Mouse (Mus musculus): ENCODE results near the gene Fnbp4.

Fnbp4 gene

DNA sequence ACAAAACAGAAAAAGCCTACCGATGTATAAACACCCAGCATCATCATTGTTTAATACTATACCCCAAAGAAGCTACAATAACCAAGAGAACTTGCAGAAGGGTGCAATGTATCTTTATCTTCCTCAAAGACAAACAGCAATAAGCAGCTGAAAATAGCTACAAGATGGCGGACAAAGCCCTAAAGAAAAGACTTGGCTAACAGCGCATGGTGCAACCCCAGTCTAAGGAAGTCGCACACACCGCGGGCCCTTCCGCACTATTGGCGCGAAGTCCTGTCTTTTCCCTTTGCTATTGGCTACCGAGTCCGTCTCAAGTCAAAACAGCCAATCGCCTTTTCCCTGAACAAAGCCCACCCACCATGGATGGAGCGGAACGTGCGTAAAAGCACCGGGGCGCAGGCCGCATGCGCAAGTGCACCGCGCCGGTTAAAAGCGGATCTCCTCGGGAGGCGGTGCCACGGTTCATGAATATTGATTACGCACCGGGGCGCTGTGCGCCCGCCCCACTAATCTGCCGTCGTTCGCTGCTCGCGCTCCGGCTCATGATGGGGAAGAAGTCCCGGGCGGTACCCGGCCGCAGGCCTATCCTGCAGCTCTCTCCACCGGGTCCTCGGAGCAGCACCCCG is at the start of gene Fnbp4:
TSS of gene Fnbp4 (plus strand) at position 318 of the 626 bp plus-strand sequence.
- peak; percentile 99 to 100 for DNase-seq (ENCODE audit: low spot score in 2 of 2)

DNA sequence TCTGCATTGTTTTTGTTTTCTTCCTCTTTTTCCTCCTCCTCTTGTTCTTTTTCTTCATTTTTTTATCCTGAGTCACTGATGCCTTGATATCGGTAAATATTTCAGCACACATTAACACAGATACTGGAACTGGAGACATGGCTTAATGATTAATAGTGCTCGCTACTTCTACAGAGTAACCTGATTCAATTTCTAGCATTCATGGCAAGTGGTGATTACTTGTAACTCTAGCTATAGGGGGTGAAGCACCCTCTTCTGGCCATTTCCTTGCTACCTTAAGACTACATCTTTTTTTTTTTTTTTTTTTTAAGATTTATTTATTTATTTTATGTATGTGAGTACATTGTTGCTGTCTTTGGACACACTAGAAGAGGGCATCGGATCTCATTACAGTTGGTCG is 44.2 kb upstream of the Fnbp4 start:
- DNase-seq (ENCODE audit: low spot score in 2 of 2): no peak

DNA sequence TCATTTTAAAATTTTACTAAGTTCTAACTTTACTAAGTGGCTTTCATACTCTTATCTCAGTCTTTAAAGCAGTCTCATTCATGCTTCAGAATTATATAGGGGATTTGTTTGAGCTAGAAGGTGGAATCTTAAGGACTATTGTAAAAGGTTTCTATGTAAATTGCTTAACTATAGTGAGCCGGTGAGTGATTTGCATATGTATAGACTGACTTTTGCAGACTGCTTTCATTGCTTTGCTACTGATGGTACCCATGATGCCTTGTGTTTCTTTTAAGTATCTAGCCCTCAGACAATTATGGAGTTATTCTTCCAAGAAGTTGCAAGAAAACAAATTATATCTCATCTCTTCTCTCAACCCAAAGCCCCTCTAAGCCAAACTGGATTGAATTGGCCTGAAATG is 36.6 kb upstream of the Fnbp4 start:
- DNase-seq (ENCODE audit: low spot score in 2 of 2): no peak

DNA sequence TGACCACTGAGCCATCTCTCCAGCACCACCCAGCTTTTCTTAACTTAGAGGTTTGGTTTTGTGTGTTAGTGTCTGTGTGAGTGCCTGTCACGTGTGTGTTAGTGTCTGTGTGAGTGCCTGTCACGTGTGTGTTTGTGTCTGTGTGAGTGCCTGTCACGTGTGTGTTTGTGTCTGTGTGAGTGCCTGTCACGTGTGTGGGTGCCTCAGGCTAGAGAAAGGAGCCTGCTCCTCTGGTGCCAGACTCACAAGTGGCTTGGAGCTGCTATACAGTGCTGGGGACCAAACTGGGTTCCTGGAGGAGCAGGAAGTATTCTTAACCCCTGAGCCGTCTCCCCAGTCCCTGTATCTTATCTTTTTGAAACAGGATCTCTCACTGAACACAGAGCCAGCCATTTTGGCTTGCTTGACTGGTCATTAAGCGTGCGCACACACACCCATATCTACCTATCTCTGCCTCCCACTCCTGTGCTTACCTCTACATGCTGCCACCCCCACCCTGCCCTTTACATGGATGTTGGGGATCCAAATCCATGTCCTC is 29.5 kb upstream of the Fnbp4 start:
- no peak for DNase-seq (ENCODE audit: low spot score in 2 of 2)

DNA sequence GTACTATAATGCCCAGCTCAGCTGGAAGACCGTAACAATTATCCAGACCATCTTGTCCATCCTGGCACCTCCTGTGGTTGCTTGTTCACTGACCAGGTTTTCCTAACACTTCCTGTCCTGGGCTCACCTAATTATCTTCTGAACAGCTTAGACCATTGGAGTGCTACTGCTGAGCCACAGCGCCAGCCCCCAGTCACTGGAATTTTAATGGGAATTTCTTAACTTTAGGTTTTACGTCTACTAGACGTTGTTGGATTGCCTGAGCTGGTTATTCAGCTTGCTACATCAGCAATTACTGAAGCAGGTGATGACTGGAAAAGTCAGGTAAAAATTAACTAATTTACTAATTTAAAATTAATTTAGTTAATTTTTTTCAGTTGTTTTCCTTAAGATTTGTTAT is 27.8 kb upstream of the Fnbp4 start:
- DNase-seq (ENCODE audit: low spot score in 2 of 2): no peak

DNA sequence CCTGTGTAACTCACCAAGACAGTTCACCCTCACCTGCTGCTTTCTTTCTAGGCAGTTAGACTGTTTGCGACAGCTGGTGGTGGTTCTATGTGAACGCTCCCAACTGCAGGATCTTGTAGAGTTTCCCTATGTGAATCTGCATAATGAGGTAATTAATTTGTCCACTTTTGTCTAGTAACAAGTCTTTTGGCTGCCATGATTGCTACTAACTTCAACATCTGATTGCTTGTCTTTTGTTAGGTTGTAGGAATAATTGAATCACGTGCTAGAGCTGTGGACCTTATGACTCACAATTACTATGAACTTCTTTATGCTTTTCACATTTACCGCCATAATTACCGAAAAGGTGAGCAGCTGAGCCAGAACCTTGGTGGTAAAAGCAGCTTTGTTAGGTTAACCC is 27.2 kb upstream of the Fnbp4 start:
- no peak for DNase-seq (ENCODE audit: low spot score in 2 of 2)

DNA sequence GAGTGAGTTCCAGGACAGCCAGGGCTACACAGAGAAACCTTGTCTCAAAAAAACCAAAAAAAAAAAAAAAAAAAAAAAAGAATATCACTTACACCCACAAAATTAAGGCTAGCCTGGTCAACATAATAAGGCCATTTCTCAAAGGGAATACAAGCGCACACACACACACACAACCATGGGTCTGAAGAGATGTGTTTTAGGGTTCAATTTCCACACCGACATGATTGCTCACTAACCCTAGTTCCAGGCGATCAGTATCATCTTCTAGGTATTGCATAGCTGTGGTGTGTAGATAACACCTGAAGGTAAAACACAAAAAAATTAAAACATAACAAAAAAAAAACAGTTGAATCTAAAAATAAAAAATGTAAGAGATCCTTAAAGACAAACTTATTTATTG is 18.4 kb upstream of the Fnbp4 start:
- DNase-seq (ENCODE audit: low spot score in 2 of 2): no peak

DNA sequence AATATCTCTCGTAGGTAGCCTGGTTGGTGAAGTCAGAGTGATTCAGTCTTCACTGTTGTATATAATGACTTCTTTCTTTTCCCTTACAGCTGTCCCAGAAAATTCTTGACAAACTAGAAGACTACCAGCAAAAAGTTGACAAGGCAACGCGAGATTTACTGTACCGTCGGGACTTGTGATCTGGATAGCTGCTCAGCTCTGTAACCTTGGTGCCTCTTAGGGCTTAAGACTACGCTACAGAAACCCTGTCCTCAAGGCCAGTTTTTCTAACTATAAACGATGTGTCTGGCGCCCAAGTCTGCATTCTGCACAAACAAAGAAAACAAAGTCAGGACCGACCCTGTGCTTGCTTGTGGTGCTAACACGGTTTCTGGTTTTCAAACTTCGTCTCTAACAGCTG is 9.8 kb upstream of the Fnbp4 start:
- DNase-seq (ENCODE audit: low spot score in 2 of 2): no peak

DNA sequence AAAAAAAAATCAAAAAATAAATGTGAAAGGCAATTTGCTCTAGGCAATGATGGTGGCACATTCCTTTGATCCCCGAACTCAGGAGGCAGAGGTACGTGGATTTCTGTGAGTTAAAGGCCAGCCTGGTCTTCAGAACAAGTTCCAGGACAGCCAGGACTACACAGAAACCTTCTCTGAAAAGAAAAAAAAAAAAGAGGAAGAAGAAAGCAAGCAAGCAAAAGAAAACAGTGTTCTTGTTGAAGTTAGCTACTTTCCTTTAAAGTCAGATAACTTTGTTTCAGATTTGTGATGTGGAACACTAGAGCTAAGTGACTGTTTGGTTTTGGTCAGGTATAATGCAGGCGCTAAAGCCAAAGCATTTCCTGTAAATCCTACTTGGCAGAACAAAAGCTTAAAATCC is 6.4 kb upstream of the Fnbp4 start:
- DNase-seq (ENCODE audit: low spot score in 2 of 2): no peak

DNA sequence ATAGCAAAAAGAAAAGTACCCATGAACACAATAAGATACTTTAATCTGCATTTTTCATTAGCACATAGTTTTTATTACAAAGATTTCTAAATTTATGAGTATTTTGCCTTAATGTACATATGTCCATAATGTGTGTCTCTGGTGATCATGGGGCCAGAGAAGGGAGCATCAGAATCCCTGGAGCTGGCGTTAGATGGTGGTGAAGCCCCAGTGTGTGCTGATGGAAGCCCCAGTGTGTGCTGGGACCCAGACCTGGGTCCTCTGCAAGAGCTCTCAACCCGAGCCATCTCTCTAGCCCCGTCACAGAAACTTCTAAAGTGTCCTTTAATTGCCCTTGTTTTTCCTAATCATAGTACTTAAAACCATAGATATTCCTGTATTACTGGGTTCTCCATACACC is 5.8 kb upstream of the Fnbp4 start:
- DNase-seq (ENCODE audit: low spot score in 2 of 2): no peak

DNA sequence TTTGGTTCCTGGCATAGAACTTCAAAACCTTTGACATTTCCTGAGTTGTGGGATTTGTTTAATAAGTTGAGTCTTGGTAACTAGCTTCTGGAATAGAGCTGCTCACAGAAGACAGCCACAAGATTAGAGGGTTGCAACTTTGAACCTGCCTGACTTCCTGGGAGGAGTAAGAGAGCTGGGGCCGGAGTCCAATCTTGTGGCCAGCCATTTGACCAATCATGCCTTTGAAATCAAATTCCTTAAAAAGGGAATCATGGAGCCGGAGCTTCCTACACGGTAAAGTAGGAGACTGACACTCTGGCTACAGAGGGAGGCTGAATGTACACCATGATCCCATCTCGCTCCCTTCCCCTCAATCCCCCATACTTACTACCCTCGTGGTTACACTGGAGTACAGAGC is 5.2 kb upstream of the Fnbp4 start:
- DNase-seq (ENCODE audit: low spot score in 2 of 2): no peak

DNA sequence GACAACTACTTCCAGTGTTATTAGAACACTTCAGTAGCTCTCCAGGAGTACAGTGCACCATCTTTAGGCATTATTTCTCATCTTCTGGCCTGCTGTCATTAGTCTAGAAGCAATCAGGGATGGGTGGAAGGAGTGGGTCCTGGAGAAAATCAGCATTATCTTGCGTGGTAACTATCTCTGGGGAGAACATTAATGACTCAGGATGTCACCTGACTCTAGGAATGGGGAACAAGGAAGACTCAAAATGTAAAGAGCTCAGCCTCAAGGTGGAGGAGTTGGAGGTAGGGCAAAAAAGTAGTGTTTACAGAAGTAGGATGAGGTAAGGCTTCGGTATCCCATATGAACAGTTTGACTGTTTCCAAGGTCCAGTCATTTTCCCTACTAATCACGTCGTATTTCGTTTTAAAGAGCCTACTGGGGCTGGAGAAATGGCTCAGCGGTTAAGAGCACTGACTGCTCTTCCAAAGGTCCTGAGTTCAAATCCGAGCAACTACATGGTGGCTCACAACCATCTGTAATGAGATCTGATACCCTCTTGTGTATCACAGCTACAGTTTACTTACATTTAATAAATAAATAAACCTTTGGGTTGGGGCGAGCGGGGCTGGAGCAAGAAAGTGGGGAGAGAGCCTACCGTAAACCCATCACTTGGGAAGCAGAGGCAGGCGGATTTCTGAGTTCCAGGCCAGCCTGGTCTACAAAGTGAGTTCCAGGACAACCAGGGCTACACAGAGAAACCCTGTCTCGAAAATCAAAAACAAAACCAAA is 701 bp upstream of the Fnbp4 start:
- peak; percentile 4 to 5 for DNase-seq (ENCODE audit: low spot score in 2 of 2)

DNA sequence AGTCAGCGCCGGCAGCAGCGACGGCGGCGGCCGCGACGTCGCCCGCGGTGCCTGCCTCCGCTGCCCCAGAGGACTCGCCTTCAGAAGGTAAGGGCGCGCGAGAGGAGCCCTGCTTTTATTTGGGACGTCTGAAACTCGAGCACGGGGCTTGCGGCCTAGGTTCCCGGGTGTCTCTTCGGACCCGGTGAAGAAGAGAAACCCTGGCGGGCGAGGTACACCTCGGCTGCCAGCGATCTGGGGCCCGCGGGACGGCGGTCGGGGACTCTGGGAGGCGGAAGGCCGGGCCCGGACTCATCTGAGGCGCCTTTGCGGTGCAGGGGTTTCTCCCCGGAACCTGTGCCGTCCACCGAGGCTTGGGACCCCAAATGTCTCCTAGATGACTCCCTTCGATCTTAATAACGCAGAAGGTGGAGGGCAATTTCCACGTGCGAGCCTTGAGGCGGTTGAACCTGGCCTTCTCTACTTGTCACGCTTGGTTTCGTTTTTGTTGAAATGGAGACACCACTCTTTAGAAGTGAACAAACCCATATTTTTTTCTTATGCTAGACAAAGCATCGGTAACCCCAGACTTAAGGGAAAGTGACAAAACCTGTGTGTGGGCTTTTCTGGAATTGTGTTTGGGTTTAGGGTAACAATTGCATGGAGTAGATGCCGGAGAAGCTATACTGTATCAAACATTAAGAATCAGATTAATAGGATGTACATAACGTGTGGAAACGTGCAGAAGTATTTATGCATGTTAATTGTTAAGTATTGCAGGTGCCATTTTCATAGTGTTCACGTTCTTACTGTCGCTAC is 769 bp downstream of the Fnbp4 start:
- no peak for DNase-seq (ENCODE audit: low spot score in 2 of 2)

DNA sequence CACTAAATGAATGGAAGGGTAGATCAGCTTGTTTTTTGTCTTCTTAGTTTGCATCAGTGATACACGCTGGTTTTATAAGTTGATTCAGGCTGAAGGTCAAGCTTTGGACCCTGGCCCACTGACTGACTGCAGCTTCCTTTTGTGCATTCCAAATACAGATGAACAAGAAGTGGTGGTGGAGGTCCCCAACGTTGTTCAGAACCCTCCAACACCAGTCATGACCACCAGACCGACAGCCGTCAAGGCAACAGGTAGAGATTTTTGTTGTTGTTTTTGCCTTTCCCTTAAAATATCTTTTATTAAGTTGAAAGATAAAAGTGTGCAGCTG is 1.3 kb downstream of the Fnbp4 start:
- DNase-seq (ENCODE audit: low spot score in 2 of 2): no peak

DNA sequence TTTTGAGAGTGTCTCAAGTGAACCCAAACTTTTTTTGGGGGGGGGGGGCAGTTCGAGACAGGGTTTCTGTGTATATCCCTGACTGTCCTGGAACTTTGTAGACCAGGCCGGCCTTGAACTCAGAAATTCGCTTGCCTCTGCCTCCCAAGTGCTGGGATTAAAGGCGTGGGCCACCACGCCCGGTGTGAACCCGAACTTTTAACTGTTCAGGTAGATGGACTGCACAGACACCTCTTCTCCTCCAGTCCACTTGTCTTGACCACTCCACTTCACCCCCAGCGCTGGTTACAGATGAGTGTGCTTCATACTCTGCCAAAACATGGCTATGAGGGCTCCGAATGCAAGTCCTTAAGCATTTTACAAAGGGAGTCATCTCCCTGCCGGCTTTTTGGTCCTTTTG is 2.0 kb downstream of the Fnbp4 start:
- no peak for DNase-seq (ENCODE audit: low spot score in 2 of 2)

DNA sequence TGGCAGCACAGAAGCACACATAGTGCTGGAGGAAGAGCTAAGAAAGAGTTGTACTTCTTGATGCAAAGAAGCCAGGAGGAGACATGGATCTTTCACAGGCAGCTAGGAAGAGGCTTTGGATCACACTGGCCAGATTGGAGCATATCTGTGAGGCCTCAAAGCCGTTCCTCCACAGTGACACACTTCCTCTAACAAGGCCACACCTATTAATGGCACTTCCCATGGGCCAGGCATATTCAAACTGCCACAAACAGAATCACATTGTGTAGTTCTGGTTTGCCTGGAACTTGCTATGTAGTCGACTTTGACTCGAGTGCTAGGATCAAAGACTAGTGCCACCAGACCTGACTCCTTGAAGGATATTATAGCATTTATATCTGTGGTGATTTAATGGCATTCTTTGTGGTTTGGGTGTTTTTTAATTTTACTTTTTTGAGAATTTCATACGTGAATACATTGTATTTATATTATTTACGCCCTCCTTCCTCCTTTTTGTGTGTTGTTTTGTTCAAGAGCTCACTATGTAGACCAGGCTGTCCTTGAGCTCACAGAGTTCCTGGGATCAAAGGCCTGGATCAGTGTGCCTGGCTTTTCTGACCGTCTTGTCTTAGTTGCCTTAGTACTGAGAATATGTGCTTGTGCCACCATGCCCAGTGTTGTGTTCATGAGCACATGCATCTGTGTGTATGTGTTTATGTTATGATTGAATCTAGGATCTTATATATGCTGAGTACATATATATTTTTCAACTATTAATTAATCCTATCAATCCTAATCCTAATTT is 4.7 kb downstream of the Fnbp4 start:
- peak; percentile 3 to 17 for DNase-seq (ENCODE audit: low spot score in 2 of 2)

DNA sequence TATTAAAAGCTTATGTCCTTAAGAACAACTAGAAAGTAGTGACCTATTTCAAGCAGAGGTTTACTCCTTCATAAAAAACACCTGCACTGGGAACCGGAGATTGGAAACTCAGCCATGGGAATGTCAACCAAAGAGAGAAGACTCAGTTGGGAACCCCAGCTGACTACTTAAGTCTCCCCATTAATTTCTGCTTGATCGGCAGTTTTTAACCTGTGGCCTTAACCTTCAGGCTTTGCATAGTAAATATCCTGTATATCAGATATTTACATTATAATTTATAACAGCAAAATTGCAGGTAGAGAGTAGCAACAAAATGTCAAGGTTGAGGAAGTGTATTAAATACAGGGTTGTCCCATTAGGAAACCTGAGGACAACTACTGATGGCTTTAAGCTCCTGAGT is 8.4 kb downstream of the Fnbp4 start:
- no peak for DNase-seq (ENCODE audit: low spot score in 2 of 2)

DNA sequence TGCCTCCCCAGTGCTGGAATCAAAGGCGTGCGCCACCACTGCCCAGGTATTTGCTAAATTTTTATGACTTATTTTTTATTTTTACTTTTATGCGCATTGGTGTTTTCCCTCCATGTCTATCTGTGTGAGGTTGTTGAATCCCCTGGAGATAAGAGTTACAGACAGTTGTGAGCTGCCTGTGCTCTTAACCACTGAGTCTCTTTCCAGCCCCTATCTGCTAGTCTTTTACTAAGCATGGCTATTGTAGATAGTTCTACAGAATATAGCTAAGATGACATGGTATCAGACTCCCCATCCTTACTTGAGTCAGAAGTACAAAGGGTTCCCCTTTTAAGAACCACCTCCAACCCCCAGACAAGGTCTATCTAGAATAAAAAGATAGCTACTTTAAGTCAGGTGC is 9.0 kb downstream of the Fnbp4 start:
- no peak for DNase-seq (ENCODE audit: low spot score in 2 of 2)

DNA sequence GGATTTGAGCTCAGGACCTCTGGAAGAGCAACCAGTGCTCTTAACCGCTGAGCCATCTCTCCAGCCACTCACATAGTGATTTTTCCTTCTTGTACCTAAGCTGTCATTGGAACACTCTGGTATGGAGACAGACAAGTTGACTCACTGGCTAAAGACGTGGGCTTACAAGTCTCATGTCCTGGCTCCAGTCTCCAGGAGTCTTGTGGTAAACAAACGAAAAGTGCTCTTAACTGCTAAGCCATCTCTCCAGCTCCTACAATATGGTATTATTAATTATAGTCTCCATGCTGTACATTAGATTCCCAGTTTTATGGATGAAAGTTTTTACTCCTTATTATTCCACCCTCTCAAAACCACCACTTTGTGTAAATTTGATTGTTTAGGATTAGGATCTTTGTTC is 20.0 kb downstream of the Fnbp4 start:
- no peak for DNase-seq (ENCODE audit: low spot score in 2 of 2)

DNA sequence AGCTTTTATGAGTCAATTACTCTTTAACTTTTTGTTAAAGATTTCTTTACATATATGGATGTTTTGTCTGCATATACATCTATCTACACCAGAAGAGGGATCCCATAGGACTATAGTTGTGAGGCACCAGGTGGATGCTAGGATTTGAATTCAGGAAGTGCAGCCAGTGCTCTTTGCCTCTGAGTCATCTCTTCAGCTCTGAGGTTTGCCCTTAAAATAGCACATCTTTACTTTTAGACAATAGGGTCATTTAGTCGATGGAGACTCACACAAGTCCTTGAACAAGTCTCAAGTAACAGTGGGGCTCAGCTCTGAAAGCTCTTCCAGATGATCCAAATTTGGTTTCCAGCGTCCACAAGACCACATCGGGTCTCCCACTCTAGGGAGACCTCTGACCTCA is 36.2 kb downstream of the Fnbp4 start:
- DNase-seq (ENCODE audit: low spot score in 2 of 2): no peak

DNA sequence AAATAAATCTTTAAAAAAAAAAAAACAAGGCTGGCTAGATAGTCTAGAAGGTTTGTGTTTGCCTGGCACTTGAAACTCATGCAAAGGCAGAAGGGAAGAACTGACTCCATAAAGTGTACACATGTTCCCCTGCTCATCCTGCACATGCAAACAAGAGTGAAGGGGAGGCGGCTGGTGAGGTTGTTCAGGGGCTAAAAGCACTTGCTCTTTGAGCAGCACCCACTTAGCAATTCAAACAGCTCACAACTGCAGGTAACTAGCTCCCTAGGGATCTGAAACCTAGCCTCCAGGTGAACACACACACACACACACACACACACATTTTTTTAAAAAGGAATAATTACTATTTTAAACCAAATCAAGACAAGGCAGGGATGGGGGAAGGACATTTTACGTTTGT is 36.8 kb downstream of the Fnbp4 start:
- no peak for DNase-seq (ENCODE audit: low spot score in 2 of 2)

DNA sequence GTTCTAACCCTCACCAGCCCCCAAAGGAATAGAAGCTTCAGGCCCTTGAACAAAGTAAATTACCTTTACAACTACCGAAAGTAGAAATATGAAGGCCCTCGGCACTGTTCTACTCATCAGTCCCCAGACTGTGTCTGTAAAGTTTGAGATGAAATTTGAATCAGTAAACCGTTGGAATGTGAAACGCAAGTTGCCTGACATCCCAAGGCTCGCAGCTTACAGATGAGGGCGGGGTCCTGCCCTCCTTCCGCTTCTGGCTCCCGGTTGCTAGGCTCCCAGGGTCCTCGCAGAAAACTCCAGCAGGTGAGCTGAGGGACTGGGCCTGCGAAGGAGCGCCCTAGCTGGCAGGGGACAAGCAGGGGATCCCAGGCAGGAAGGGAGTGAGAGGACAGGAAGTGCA is 37.3 kb downstream of the Fnbp4 start, which contains the start of gene Agbl2:
TSS of gene Agbl2 (plus strand) at position 270 of the 400 bp plus-strand sequence.
- peak; percentile 3 to 5 for DNase-seq (ENCODE audit: low spot score in 2 of 2)

Measured in heart, adult 9 months (tissue).